Mouse (Mus musculus): ENCODE measurements around the gene Aunip.

DNA sequence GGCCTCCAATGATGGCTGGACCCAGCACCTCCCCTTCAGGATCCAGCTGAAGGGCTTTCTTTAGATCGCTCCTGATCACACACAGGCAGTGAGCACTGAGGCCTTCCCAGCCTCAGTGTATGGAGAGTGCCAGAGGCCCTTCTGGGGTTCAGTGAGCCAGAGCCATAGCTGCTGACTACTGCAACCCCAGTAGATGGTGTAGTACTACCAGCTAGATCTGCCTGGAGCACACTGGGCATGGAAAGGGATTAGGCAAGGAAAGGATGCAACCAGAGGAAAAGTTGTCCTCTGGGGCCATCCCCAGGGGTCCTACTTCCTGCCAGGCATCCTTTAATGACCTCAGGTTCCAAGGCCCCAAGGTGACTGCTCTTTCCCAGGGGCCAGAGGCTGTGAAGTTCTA lies 42.8 kb downstream of the Aunip start:
- TF ChIP-seq CTCF (IDR thresholded peaks at IDR 0.05; ENCODE audit: extremely low read depth, insufficient read depth, insufficient read length, insufficient replicate concordance), result no peak
- TF ChIP-seq POLR2A (IDR thresholded peaks at IDR 0.05; ENCODE audit: low read depth, low read length), result no peak

Data from spleen, adult 2 months (tissue).